Mouse (Mus musculus) naive thymus-derived CD4-positive, alpha-beta T cell, adult 2 months (primary cell): Measurements from ENCODE around the gene Tlcd2.

Experiments used
- DNase-seq: peaks from one replicate; pipeline ENCODE4 v3.0.0-alpha.2; 2011; ENCODE audit warnings: low read depth

The Tlcd2 gene

DNA sequence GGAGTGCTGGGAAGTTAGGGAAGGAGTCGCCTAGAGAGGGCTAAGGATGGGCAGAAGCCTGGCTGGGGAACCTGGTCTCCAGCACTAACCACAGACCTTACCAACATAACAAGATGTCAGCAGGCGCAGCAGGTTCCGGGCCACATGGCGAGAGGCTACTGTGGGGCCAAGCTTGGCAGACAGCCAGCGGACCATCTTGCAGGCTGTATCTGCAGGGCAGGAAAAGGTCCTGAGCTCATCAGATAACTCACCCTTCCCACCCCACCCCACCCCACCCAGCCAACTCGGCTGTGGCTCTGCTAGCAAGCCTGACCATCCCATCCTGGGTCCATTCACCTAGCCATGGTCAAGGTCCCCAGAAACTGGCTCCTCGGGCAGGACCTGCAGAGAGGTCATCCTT is 11.8 kb upstream of the Tlcd2 start:
- no peak for DNase-seq

DNA sequence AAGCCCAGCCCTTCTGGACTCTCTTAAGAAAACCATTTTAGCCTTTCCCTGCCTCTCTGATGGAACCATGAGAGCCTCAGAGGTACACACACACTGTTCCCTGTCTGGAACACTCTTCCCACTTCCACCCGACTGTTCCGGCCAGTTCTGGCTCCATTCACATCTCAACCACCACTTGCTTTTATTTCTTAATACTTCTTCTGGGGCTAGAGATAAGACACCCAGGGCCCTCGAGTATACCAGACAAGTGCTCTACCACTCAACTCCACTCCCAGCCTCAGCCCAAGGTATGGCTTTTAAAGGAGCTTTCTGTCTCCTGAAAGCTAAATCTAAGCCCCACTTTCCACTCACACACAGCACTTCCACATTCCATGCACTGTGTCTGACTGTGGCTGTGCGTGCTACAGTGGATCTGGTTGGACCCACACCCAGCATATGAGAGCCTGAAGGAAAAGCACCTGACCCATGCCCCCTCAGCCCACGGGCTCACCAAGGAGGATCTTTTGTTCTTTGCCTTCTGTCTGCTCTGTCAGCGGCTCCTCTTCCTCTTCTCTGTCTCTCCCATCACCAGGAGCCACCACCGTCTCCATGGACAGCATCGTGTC is 11.1 kb upstream of the Tlcd2 start:
- DNase-seq, result no peak

DNA sequence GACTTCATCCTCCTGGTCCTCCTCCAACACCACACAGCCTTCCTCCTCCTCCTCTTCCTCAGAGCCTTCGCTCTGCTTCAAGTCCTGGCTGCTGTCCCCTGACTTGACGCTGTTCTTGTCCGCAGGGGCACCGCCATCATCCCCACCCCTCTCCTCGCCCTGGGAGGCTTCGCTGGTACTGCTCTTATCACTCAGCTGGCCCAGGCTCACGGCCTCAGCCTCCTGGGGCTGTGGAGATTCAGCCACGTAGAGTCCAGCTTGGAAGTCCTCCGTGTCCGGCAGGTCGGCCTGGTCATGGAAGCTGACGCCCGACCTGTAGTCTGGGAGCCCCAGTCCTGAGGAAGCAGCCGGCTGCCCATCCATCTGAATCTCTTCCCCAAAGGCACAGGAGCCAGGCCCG is 10.6 kb upstream of the Tlcd2 start:
- DNase-seq, result no peak

DNA sequence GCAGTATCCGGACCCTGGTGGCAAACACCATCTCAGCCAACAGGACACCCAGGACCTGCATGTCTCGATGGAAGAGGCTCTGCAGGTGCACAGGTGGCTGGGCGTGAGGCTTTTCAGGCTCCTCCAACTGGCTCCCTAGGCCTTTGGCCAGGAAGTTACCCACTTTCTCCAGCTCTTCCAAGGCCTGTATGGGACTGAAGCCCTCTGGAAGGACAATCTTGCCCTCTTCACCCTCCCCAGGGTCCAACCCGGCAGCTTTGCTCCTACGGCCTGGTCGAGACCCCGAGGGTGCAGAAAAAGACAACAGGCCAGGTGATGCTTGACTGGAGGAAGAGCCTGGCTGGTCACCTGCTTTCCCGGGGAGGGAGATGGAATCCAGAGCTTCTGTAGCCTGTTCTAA is 9.4 kb upstream of the Tlcd2 start:
- no peak for DNase-seq

GRCm38 (mm10) chr11:75452812-75453557 is 8.5 kb upstream of the Tlcd2 start:
- no peak for DNase-seq

DNA sequence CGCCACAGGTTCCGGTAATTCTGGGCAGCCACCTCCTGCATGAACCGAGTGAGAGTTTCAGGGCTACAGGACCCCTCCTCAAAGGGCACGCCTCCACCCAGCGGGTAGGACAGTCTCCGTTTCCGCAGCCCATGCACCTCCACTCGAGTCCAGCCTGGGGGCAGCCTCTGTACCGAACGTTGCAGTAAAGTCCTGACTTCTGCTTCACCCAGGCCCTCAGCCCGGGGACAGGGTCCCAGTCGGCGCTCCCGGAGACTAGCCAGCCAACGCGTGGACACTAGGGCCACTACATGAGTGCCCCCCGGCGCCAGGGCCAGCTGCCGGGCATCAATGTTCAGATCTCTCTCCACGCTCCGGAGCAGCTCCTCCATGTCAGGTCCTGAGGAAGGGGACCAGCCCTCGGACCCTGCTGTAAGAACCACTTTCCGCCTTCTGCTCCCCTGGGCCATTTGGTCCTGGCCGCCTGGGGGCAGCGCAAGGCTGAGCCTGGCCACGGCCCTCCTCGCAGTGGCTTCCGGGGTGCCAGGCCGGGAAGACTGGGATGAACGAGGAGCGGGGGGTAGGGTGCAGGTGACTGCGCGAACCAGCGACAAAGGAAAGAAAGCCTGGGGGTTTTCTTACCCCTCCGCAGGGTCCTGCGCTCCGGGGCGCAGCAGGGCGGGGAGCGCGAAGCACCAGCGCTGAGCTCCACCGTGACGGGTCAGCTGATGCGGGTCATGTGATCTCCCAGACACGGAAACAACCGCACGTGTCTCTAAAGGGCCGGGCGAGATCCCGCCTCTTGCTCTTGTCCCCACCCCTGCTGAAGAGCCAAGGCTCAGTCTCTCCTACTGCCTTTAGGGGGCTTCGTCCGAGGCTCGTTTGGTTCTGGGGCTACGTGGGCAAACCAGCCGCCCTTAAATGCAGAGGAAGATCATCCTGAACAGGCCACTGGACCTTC is 7.3 kb upstream of the Tlcd2 start, which contains the start of gene Wdr81:
Wdr81 (minus strand) TSS at position 727 of the 940 bp plus-strand sequence.
- DNase-seq, result peak; percentile 88

DNA sequence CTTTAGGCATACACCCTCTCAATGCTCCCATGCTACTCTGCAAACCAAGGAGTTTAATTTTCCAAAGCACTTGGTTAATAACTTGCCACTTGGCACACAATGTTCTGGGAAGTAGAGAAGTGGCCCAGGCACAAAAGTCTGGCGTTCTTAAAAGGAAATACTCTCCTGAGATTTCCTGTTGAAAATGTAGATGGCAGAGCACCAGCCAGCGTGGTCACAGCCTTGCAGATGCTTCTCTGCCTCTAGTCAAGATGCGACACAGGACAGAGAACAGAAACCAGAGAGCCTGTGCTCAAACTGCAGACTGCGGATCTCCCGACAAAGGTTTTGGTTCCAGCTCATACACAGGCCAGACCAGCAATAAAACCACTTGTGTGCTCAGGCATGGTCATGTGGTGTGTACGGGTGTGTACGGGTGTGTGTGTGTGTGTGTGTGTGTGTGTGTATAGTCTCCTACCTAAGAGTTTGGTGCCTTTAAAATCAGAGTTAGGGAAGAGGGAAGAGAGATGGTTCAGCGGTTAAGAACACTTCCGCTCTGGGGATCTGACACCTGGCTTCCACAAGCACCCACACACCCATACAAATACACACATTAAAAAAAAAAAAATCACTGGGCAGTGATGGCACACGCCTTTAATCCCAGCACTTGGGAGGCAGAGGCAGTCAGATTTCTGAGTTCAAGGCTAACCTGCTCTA is 6.3 kb upstream of the Tlcd2 start:
- peak; percentile 60 for DNase-seq

GRCm38 (mm10) chr11:75455971-75456370 is 5.5 kb upstream of the Tlcd2 start:
- peak; percentile 27 for DNase-seq

GRCm38 (mm10) chr11:75456440-75456871 is 5.1 kb upstream of the Tlcd2 start:
- no peak for DNase-seq

DNA sequence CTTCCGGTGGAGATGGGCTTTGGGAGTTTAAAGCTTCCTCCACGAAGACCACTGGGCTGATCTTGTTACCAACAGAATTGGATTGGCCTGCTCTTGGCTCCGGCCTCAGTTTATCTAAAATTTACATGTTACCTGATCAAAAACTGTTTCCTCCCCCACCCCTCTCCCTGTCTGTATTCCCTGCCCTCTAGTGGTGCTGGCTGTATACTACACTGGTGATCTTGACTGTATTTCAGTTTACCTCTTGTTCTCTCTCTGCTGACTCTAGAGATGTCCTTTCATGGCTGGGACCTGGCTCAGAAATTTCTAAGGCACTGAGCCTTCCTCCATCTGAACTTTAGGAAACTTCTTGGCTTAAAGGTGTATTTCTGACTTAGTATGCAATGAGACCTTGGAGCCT is 3.3 kb upstream of the Tlcd2 start:
- peak; percentile 80 for DNase-seq

- peak; percentile 27 for DNase-seq
Observed at GRCm38 (mm10) chr11:75458628-75459041, 2.9 kb upstream of the Tlcd2 start.

DNA sequence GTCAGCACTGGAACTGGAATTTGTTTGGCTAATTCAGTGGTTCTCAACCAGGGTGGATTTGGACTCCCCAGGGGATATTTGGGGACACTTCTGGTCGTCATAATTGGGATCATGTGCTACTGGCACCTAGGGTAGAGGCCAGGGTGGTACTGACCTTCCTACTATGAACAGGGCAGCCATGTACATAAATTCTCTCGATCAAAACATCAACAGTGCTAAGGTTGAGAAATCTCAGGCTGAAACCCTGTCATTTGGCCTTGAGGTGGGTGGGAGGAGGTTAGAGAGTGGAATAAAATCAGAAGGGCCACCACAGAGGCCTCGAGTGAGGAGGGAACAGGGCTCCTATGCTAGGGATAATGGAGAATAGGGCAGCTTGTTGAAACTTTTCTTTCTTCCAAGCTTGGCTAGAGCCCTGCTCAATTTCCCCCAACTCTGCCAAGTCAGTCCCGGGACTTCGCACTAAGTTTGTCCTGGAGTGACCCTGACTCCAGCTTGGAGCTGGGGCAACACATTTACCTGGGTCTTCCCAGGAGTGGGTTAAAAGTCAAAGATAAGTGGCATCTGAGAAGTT is 2.3 kb upstream of the Tlcd2 start:
- peak; percentile 27 for DNase-seq

DNA sequence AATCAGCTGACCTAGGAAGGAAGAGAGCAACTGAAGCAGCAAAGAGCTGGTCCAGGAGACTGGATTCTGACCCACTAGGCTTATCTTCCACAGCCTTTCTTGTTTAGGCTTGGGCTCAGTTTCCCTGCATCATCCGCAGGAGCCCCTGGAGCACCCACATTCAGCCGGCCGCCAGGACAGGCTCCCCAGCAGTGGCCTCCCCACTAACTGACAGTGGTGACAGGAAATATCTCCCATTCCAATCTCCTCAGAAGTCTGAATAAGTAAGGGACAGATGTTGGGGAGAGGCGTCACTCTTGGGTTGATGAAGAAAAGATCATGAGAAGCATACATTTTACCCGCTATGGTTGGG is 1.8 kb upstream of the Tlcd2 start:
- no peak for DNase-seq

DNA sequence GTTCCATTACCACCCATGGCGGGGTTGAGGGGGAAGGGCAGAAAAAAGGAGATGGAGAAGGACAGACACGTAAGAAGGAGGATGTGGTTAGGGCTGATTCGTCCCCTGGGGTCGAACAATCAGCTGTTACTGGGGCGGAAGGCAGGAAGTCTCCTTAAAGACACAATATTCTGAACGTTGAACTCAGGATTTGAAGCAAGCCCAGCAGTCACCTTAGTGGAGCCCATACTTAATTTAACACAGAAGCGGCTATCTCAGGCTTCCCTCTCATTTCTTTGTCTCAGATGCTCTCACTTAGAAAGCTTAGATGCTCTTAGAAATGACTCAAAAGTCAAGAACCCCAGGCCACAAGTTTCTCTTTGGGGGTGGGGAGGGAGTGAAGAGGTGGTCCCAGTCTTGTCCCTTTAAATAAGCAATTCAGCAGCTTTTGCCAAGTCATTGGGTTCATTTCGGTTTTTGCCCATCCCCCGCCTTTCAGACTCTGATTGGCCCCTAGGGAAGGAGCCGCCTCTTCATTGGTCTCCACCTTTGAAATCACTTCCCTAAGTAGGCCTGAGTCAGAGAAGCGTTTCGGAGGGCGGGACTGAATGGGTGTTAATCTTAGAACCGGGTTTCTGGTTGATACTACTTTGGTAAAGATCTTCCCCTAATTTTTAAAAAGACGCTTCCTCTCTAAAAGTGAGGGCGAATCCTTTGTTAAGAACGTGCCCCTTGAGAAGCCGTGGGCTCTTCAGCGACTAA is 1.2 kb upstream of the Tlcd2 start:
- peak; percentile 82 for DNase-seq

- DNase-seq, result no peak
Observed at GRCm38 (mm10) chr11:75461743-75462252, 283 bp downstream of the Tlcd2 start.

DNA sequence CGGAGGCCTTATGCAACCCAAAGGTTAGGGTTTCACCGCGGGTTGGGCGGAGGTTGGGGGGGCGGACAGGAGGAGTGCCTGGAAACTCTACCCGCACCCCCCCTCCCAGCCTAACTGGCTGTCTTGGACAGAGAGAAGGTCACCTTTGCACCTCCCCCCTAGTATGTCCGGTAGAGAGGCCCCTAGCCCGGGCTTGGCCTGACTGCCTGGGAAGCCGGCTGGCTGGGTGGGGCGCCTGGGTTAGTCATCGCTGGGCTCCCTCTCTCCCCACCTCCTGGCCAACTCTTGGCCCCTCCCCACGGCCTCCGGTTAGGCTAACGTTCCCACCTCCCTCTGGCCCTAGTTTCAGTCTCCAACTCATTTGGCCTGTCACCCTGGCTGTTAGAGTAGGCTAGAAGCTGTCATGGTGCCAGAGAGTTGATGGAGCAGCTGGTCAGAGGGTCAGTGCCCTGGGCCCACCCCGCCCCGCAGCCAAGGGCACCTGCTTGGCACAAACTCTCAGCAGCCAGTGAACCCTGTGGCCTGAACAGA is 803 bp downstream of the Tlcd2 start:
- peak; percentile 53 for DNase-seq

DNA sequence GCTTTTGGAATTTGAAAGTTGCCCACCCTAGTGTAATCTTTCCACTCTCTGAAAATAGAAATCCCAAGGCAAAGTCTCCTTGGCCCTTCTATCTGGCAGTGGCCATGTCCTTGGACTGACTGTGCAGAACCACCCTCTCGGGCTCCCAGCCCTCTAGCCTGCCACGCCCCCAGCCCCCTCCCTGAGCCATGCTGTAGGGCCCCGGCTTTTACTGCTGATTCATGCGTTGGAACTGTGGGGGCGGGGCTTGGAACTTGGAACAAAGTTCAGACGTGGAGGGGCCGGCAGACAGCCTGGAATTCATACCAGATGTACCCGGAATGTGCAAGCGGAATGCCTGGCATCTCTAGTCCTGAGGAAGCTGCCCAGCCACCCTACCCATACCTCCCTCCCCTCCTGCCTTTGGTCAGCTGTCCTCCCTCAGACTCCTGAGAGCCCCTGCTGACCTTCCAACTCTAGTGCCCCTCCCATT is 1.4 kb downstream of the Tlcd2 start:
- peak; percentile 28 for DNase-seq

DNA sequence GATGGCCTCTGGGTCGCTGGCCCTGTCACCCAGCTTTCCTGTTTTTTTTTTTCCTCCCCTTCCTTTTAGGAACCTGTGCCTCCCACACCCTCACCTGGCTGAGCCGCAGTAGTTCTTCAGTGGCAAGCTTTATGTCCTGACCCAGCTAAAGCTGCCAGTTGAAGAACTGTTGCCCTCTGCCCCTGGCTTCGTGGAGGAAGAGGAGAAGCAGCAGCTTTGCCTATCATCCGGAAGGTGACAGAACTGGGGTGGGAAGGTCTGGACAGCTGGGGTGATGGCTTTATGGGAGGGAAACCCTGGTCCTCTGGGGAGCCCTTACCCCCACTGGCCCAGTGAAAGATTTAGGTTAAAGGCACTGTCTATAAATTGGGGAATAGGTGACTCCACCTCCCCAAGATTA is 2.1 kb downstream of the Tlcd2 start:
- no peak for DNase-seq

DNA sequence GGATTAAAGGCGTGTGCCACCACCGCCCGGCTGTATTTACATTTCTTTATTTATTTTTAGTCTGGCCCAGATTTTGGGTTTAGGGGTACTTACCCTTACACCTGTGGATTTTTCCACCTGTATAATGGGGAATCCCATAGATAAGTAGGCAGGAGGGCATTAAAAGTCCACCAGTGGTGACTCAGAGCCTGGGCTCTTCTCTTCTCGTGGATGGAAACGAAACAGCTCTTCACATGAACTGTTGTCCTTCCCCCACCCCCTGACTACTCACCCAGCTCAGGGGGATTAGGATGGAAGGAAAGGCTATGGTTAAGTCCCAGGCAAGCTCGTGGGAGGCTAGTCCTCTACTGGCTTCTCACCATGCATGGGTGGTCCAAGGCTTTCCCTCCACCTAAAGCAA is 2.9 kb downstream of the Tlcd2 start:
- no peak for DNase-seq

DNA sequence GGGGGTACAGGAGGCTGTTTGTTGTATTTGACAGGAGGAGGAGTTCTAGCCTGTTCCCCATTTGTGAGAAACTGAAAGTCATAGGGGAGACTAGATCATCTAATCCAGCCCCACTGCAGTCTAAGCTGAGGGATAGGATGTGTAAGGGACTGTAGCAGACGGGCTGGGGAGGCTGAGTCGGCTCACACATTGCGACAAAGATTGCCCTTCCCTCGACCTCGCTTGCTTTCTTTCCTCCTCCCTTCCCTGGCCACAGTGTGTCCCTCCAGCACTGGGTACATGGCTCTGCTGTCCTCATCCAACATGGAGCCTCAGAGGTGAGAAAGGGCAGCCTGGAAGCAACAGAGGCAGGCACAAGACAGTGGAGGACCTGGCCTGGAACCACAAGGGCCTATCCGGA is 3.5 kb downstream of the Tlcd2 start:
- no peak for DNase-seq
